Mouse (Mus musculus) neural tube, postnatal 0 days (tissue): ENCODE measurements around the gene Otud6a. TPM values are rescaled to one million over a fixed set of nuclear protein-coding genes. Genes with fewer than 3 reads are reported as not detected.

Experiments used
- microRNA counts: library from miRNA; unstranded; fragments of <30 nt; microRNA quantifications from one replicate; lab custom pipeline; 2015
- microRNA-seq: library from miRNA; unstranded; fragments of <30 nt; microRNA quantifications from one replicate; pipeline ENCODE4, GENCODE M21; 2016
- polyA plus RNA-seq: library from polyadenylated mRNA; unstranded; fragments of >200 nt; fragmentation: Nextera tagmentation; extraction: Ambion mirVana; gene quantifications from 2 replicates; pipeline ENCODE4 v1.2.1, GENCODE M21; 2015

The Otud6a gene
- not detected in 2 replicates for polyA plus RNA-seq

DNA sequence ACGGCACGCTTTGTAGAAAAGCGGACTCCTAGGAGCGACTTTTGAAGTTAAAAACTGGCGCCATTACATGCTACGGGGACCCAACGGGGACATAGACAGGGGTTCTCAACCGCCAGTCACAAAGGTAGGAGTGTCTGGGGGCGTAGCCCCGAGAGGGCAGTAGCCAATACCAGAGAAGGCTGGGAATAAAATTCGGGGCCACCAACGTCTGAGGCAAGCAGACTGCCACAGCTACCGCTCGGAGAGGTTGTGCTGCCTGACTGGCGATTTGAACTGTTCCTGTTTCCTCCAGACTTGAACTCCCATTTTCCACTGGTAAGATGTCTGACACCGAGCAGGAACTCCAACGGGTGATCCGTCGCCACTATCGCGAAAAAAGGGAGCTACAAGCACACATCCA is at the start of gene Otud6a:
TSS of gene Otud6a (plus strand) at position 321 of the 400 bp plus-strand sequence.

DNA sequence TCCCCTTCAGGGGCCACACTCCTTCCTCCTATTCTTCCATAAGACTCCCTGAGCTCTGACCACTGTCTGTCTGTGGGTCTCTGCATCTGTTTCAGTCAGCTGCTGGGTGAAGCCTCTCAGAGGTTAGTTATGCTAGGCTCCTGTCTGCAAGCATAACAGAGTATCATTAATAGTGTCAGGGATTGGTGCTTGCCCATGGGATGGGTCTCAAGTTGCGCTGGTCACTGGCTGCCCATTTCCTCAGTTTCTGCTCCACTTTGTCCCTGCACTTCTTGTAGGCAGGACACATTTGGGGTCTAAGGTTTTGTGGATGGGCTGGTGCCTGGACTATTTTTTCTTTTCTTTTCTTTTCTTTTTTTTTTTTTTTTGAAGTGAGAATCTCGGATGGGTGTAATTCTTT is 13.8 kb downstream of the Otud6a start, which contains the start of gene Awat2:
TSS of gene Awat2 (minus strand) at position 101 of the 400 bp plus-strand sequence.

MicroRNA genes within 50 kb of the gene (microRNA counts, 519-probe panel; counts per million panel counts)
- microRNA mmu-miR-676 (lab: Ali Mortazavi, UCI) = 3,707 counts per million, percentile 28 among the panel's probes with 10 or more counts

Small RNA genes within 50 kb of the gene (microRNA-seq; reads per million reads assigned to microRNA genes)
- gene Mir676 = 548 reads per million, percentile 70 among the genes with 10 or more reads in this experiment

Other genes starting within 250 kb of the Otud6a start
- not detected in 2 replicates for gene Awat2, start 13.7 kb downstream of the Otud6a start, polyA plus RNA-seq
- 30.3 and 31.7 TPM in 2 replicates for gene Igbp1, start 65.3 kb downstream of the Otud6a start, polyA plus RNA-seq
- not detected in 2 replicates for gene Dgat2l6, start 95.8 kb downstream of the Otud6a start, polyA plus RNA-seq
- not detected in 2 replicates for gene Awat1, start 143.2 kb downstream of the Otud6a start, polyA plus RNA-seq
- gene P2ry4, start 165.9 kb downstream of the Otud6a start, polyA plus RNA-seq = not detected in 2 replicates
- not detected in 2 replicates for gene Arr3, start 176.5 kb downstream of the Otud6a start, polyA plus RNA-seq
- gene Kif4, start 196.7 kb downstream of the Otud6a start, polyA plus RNA-seq = 1.3 and 2.4 TPM in 2 replicates
- gene Pdzd11, start 197.6 kb downstream of the Otud6a start, polyA plus RNA-seq = 75.9 and 78.0 TPM in 2 replicates